In the genomic region with DNA sequence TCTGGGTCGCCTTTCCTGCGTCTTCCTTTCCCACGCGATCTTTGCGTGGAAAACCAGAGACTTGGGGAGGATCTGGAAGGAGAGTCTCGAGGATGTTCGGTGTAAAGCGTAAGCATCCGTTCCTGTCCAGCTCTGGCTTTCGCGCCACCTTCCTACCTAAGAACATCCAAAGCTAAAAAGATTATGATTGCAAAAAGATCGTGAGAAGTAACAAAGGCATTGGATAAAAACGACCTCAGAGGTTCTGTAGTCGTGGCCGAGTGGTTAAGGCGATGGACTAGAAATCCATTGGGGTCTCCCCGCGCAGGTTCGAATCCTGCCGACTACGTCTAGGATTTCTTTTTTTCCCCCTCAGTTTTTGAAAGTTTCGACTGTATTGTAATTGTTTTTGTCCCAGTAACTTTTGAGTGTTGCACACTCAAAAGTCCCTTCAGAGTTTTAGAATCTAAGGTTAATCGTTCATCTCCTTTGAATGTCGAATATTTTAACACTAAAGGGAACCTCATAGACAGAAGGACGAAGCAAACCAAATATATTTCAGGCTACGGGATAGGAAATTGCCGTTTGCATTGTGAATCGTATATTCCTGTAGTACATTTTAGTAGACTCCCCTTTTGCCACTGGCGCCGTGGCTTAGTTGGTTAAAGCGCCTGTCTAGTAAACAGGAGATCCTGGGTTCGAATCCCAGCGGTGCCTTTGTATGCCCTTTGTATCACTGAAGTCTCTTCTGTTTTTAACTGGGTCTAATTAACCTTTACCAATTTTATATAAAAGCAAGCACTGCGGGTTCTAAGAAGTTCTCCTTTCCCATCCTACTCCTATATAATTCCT, we compare ENCODE assay signal across 8 mouse cellular contexts. TPM values are rescaled to one million over a fixed set of nuclear protein-coding genes. Genes with fewer than 3 reads are reported as not detected.
A peak's percentile ranks its signal among the peaks of the same experiment; 100 is the strongest.
DNase-seq lines count a peak whose midpoint lies in the region; ATAC-seq lines count a peak whose summit lies in the region.

No protein-coding gene starts in this region.

- no peaks in the 10 kb centered on the region for H3K27me3 ChIP-seq in hindbrain, embryonic 14.5 days (ENCODE audit: control insufficient read depth, insufficient read depth, low read length)

- peaks cover 17% of the 10 kb centered on the region for H3K4me1 ChIP-seq in hindbrain, embryonic 14.5 days (replicated peaks; ENCODE audit: control insufficient read depth, insufficient read depth, low read length)

- under 1% methylated on average over 34 of the region's 34 CpGs for WGBS in hindbrain, embryonic 14.5 days

- peak overlapping the region; percentile 86 for H3K27ac ChIP-seq in hindbrain, embryonic 14.5 days

- peak overlapping the region; percentile 73 for H3K9ac ChIP-seq in hindbrain, embryonic 14.5 days

- DNase-seq in NIH3T3 (ENCODE audit: low read depth): peak; percentile 91
- peak; percentile 88 for DNase-seq in cerebellum, adult 8-10 months
- DNase-seq in forelimb bud, embryonic 11.5 days (ENCODE audit: low read depth, low spot score): peak; percentile 93
- peak; percentile 98 for DNase-seq in hindbrain, embryonic 14.5 days (ENCODE audit: low spot score)
- peak; percentile 79 to 87 for DNase-seq in layer of hippocampus, postnatal 36 days
- peak; percentile 88 for DNase-seq in lung, postnatal 25 days (ENCODE audit: low spot score)
- DNase-seq in right cerebral cortex, adult 2 months (ENCODE audit: low spot score in 2 of 2): peak; percentile 95 to 96
- DNase-seq in urinary bladder, postnatal 14 days (ENCODE audit: low spot score): peak; percentile 86

- H3K36me3 ChIP-seq in hindbrain, embryonic 14.5 days (replicated peaks; ENCODE audit: control insufficient read depth, insufficient read depth): peaks cover 33% of the 10 kb centered on the region

- peak; percentile 22; the same call in 1 of the 2 replicates for ATAC-seq in hindbrain, embryonic 14.5 days (ENCODE audit: low FRiP score)

- peak overlapping the region; percentile 53 for H3K4me2 ChIP-seq in hindbrain, embryonic 14.5 days (replicated peaks)

- H3K9me3 ChIP-seq in hindbrain, embryonic 14.5 days (ENCODE audit: control insufficient read depth, low read length): no peaks in the 10 kb centered on the region

- H3K4me3 ChIP-seq in hindbrain, embryonic 14.5 days (replicated peaks; ENCODE audit: low read length): peak overlapping the region; percentile 54

RNA-seq across cellular contexts. Expression of gene Aurkb, which starts 8.0 kb away (rescaled TPM):
- 17.0 and 22.0 TPM in 2 replicates for polyA plus RNA-seq in hindbrain, embryonic 14.5 days (2014; fragmentation: Nextera tagmentation; extraction: Ambion mirVana)
- 1 to 10 TPM; 1.0 to 1.1 TPM for total RNA-seq in layer of hippocampus, postnatal 36 days (2021)

RNA-seq across cellular contexts. Expression of gene Ctc1, which starts 21.7 kb away (rescaled TPM):
- polyA plus RNA-seq in hindbrain, embryonic 14.5 days (2014; fragmentation: Nextera tagmentation; extraction: Ambion mirVana): 54.4 and 58.9 TPM in 2 replicates
- total RNA-seq in layer of hippocampus, postnatal 36 days (2021): 10 to 100 TPM; 31.8 to 32.3 TPM

RNA-seq across cellular contexts. Expression of gene Borcs6, which starts 22.1 kb away (rescaled TPM):
- polyA plus RNA-seq in hindbrain, embryonic 14.5 days (2014; fragmentation: Nextera tagmentation; extraction: Ambion mirVana): 18.6 and 24.3 TPM in 2 replicates
- total RNA-seq in layer of hippocampus, postnatal 36 days (2021): 10 to 100 TPM; 27.8 to 30.4 TPM

RNA-seq across cellular contexts. Expression of gene Pfas, which starts 29.2 kb away (rescaled TPM):
- polyA plus RNA-seq in hindbrain, embryonic 14.5 days (2014; fragmentation: Nextera tagmentation; extraction: Ambion mirVana): 12.7 and 15.3 TPM in 2 replicates
- 10 to 100 TPM; 22.8 to 28.9 TPM for total RNA-seq in layer of hippocampus, postnatal 36 days (2021)

RNA-seq across cellular contexts. Expression of gene Tmem107, which starts 33.2 kb away (rescaled TPM):
- polyA plus RNA-seq in hindbrain, embryonic 14.5 days (2014; fragmentation: Nextera tagmentation; extraction: Ambion mirVana): 40.3 and 40.7 TPM in 2 replicates
- 10 to 100 TPM; 20.8 to 24.0 TPM for total RNA-seq in layer of hippocampus, postnatal 36 days (2021)

Comparison
In these comparisons a context has a peak if more than half of its experiments do, and no peak if none do; other contexts are left out.
1. Peak in every context shown above with its lines: DNase-seq, ATAC-seq, H3K4me3 ChIP-seq and H3K27ac ChIP-seq.